Mouse (Mus musculus) brain, embryonic 14.5 days (tissue): ENCODE data around the gene Gm20708.

Experiments used
- CTCF ChIP-seq: fragments of 200-500 bp; IDR thresholded peaks from 2 replicates; pipeline ENCODE4 v1.5.1; 2012; ENCODE audit warnings: inconsistent platforms, mild to moderate bottlenecking, moderate library complexity, borderline replicate concordance; ENCODE audit not compliant: insufficient read depth, insufficient read length; ENCODE audit errors: extremely low read depth
- POLR2A ChIP-seq: fragments of 200-500 bp; IDR thresholded peaks from 2 replicates; pipeline ENCODE4 v1.6.1; 2012; ENCODE audit warnings: mild to moderate bottlenecking, inconsistent platforms, borderline replicate concordance; ENCODE audit not compliant: poor library complexity, insufficient read depth, insufficient read length, severe bottlenecking; ENCODE audit errors: extremely low read depth

- TF ChIP-seq POLR2A (no peak), CTCF (no peak)
Observed at GRCm38 (mm10) chr11:117783683-117784309, 25.7 kb upstream of the Gm20708 start.
